Mouse (Mus musculus) CH12.LX (cell line): Measurements from ENCODE around the gene P3h3. TPM values are rescaled to one million over a fixed set of nuclear protein-coding genes. Genes with fewer than 3 reads are reported as not detected.

ENCODE experiments used
- DNase-seq: peaks from one replicate; pipeline ENCODE4 v3.0.0-alpha.2; 2013; ENCODE audit errors: extremely low read depth
- H3K27ac ChIP-seq: 2 replicates; pipeline ENCODE4 v1.5.1; 2012; ENCODE audit warnings: low read depth, mild to moderate bottlenecking, control low read depth, moderate library complexity; ENCODE audit not compliant: insufficient read depth
- H3K27me3 ChIP-seq: replicated peaks from 2 replicates; pipeline ENCODE3; 2012; ENCODE audit warnings: inconsistent platforms
- H3K36me3 ChIP-seq, 2 experiments: replicated peaks in 1 of 2; 2 replicates each; pipeline versions ENCODE3 to v1.6.1; 2012; ENCODE audit warnings: inconsistent platforms in 1 of 2, low read length in 1 of 2, mild to moderate bottlenecking in 1 of 2, mixed read lengths in 1 of 2, moderate library complexity in 1 of 2; ENCODE audit not compliant: control insufficient read depth in 1 of 2, insufficient read depth in 1 of 2
- H3K4me1 ChIP-seq, 2 experiments: 2 replicates each; pipeline ENCODE4 v1.6.1; 2012; ENCODE audit warnings: inconsistent platforms in 1 of 2, moderate library complexity in 1 of 2; ENCODE audit not compliant: insufficient read depth in 2 of 2, control insufficient read depth in 1 of 2
- H3K4me2 ChIP-seq: 2 replicates; pipeline ENCODE4 v1.6.1; 2012; ENCODE audit warnings: low read depth, mild to moderate bottlenecking, control low read depth; ENCODE audit not compliant: poor library complexity, insufficient read depth, severe bottlenecking
- H3K4me3 ChIP-seq, 3 experiments: fragments of 150-350 bp in 1 of 3; sonication (generic) in 1 of 3; replicated peaks in 1 of 3; 2 replicates each; pipeline versions ENCODE3 to v1.5.1; 2011 to 2012; ENCODE audit warnings: low read depth in 2 of 3, low read length in 2 of 3, mild to moderate bottlenecking in 2 of 3, moderate library complexity in 2 of 3, control low read depth in 1 of 3, improper control_type of control experiment in 1 of 3, inconsistent platforms in 1 of 3, mixed read lengths in 1 of 3; ENCODE audit not compliant: poor library complexity in 1 of 3
- H3K79me2 ChIP-seq: replicated peaks from 2 replicates; pipeline ENCODE4 v1.6.1; 2012; ENCODE audit warnings: mild to moderate bottlenecking, moderate library complexity; ENCODE audit not compliant: control insufficient read depth, poor library complexity, insufficient read depth, severe bottlenecking; ENCODE audit errors: extremely low read depth
- H3K9ac ChIP-seq: 2 replicates; pipeline ENCODE4 v1.6.1; 2012; ENCODE audit warnings: low read depth, mild to moderate bottlenecking, control low read depth, moderate library complexity; ENCODE audit not compliant: insufficient read depth
- H3K9me3 ChIP-seq: replicated peaks from 2 replicates; pipeline ENCODE3; 2012; ENCODE audit warnings: low read length, inconsistent platforms, mixed read lengths
- BHLHE40 ChIP-seq: IDR thresholded peaks from 2 replicates; pipeline ENCODE4 v1.6.1; 2011; ENCODE audit warnings: mild to moderate bottlenecking, low read depth, low read length, improper control_type of control experiment
- CHD1 ChIP-seq: IDR thresholded peaks from 2 replicates; pipeline ENCODE4 v1.6.1; 2012; ENCODE audit warnings: low read depth, low read length, improper control_type of control experiment, inconsistent platforms
- E2F4 ChIP-seq: IDR thresholded peaks from 2 replicates; pipeline ENCODE4 v1.6.1; 2011; ENCODE audit warnings: low read depth, low read length, improper control_type of control experiment; ENCODE audit not compliant: insufficient replicate concordance
- ELF1 ChIP-seq: IDR thresholded peaks from 2 replicates; pipeline ENCODE4 v1.6.1; 2014; ENCODE audit warnings: low read depth, mild to moderate bottlenecking, inconsistent platforms, low read length, improper control_type of control experiment
- EP300 ChIP-seq: IDR thresholded peaks from 2 replicates; pipeline ENCODE4 v1.6.1; 2011; ENCODE audit warnings: low read length, improper control_type of control experiment
- HCFC1 ChIP-seq: IDR thresholded peaks from 2 replicates; pipeline ENCODE4 v1.6.1; 2012; ENCODE audit warnings: low read depth, mild to moderate bottlenecking, inconsistent platforms, low read length, improper control_type of control experiment
- IRF4 ChIP-seq: IDR thresholded peaks from 2 replicates; pipeline ENCODE4 v1.6.1; 2014; ENCODE audit warnings: low read depth, mild to moderate bottlenecking, inconsistent platforms, low read length, improper control_type of control experiment
- JUN ChIP-seq: IDR thresholded peaks from 2 replicates; pipeline ENCODE4 v1.6.1; 2011; ENCODE audit warnings: low read depth, mild to moderate bottlenecking, low read length, improper control_type of control experiment, moderate library complexity; ENCODE audit not compliant: insufficient read depth
- KAT2A ChIP-seq: IDR thresholded peaks from 2 replicates; pipeline ENCODE4 v1.6.1; 2012; ENCODE audit warnings: low read length, improper control_type of control experiment, inconsistent platforms; ENCODE audit not compliant: insufficient replicate concordance
- MAX ChIP-seq: IDR thresholded peaks from 2 replicates; pipeline ENCODE4 v1.6.1; 2011; ENCODE audit warnings: low read length, improper control_type of control experiment
- MAZ ChIP-seq: IDR thresholded peaks from 2 replicates; pipeline ENCODE4 v1.6.1; 2012; ENCODE audit warnings: low read depth, mild to moderate bottlenecking, inconsistent platforms, low read length, improper control_type of control experiment, moderate library complexity
- MEF2A ChIP-seq: IDR thresholded peaks from 2 replicates; pipeline ENCODE4 v1.6.1; 2014; ENCODE audit warnings: low read depth, mild to moderate bottlenecking, inconsistent platforms, low read length, improper control_type of control experiment, borderline replicate concordance
- NELFE ChIP-seq: IDR thresholded peaks from 2 replicates; pipeline ENCODE4 v1.6.1; 2011; ENCODE audit warnings: low read depth, low read length, improper control_type of control experiment
- NRF1 ChIP-seq: IDR thresholded peaks from 2 replicates; pipeline ENCODE4 v1.6.1; 2014; ENCODE audit warnings: low read depth, mild to moderate bottlenecking, inconsistent platforms, low read length, improper control_type of control experiment, moderate library complexity
- PAX5 ChIP-seq: IDR thresholded peaks from 2 replicates; pipeline ENCODE4 v1.6.1; 2012; ENCODE audit warnings: low read length, inconsistent platforms, mixed read lengths
- POLR2A ChIP-seq: IDR thresholded peaks from 2 replicates; pipeline ENCODE4 v1.6.1; 2011; ENCODE audit warnings: low read depth, mild to moderate bottlenecking, improper control_type of control experiment, low read length
- POLR2AphosphoS2 ChIP-seq: IDR thresholded peaks from 2 replicates; pipeline ENCODE4 v1.6.1; 2011; ENCODE audit warnings: low read depth, low read length, improper control_type of control experiment
- SIN3A ChIP-seq: IDR thresholded peaks from 2 replicates; pipeline ENCODE4 v1.6.1; 2012; ENCODE audit warnings: low read length, improper control_type of control experiment, inconsistent platforms
- TCF12 ChIP-seq: IDR thresholded peaks from 2 replicates; pipeline ENCODE4 v1.6.1; 2014; ENCODE audit warnings: low read depth, mild to moderate bottlenecking, inconsistent platforms, low read length, improper control_type of control experiment
- UBTF ChIP-seq: IDR thresholded peaks from 2 replicates; pipeline ENCODE4 v1.6.1; 2012; ENCODE audit warnings: low read depth, mild to moderate bottlenecking, inconsistent platforms, low read length, improper control_type of control experiment, moderate library complexity
- ZC3H11A ChIP-seq: IDR thresholded peaks from 2 replicates; pipeline ENCODE4 v1.6.1; 2012; ENCODE audit warnings: low read depth, mild to moderate bottlenecking, inconsistent platforms, low read length, improper control_type of control experiment
- ZNF384 ChIP-seq: IDR thresholded peaks from 2 replicates; pipeline ENCODE4 v1.6.1; 2012; ENCODE audit warnings: low read depth, low read length, improper control_type of control experiment, inconsistent platforms
- dilution Hi-C: fragments of 300-500 bp; cut with MboI; formaldehyde crosslinking; loops from 2 replicates; pipeline ENCODE4 v1.14.3; 2020; ENCODE audit warnings: low sequenced_read_pairs; ENCODE audit not compliant: extremely low pct_unique_long_range_greater_than_20kb, extremely low pct_ligation_motif_present
- in situ Hi-C: fragments of 300-500 bp; cut with MboI; formaldehyde crosslinking; loops from 3 replicates; pipeline ENCODE4 v1.14.3; 2019; ENCODE audit warnings: low sequenced_read_pairs, low pct_ligation_motif_present, low pct_unique_long_range_greater_than_20kb, mixed read lengths
- polyA plus RNA-seq: library from polyadenylated mRNA; unstranded; fragments of >175 nt; gene quantifications from 2 replicates; pipeline ENCODE4 v1.2.1, GENCODE M21; 2012; ENCODE audit warnings: low read depth; ENCODE audit not compliant: insufficient read length
- total RNA-seq, 2 experiments: library from RNA; depleted of rRNA; stranded (reverse); fragments of 300-350 nt in 1 of 2; fragments of >200 nt in 1 of 2; gene quantifications; 2 replicates each; pipeline ENCODE4 v1.2.3; 2012 to 2014

Gene P3h3
- total and polyA plus RNA-seq, 3 experiments = 0.31 to 0.34 TPM; not detected in 1

GRCm38 (mm10) chr6:124808358-124809012 lies 49.1 kb downstream of the P3h3 start, which contains the start of gene Spsb2:
Gene Spsb2, plus strand, starts transcription at chr6:124808661.
- H3K4me2 ChIP-seq = peak within 1 kb of the TSS; percentile 26
- H3K27me3 ChIP-seq = no peaks in the 10 kb centered on the region
- dilution Hi-C loops (no loop called here), in situ Hi-C loops (no loop called here)
- peak within 1 kb of the TSS in 2 of 3 experiments; percentile 30 to 66 for H3K4me3 ChIP-seq
- DNase-seq = no peak
- H3K9ac ChIP-seq = peak within 1 kb of the TSS; percentile 62
- TF ChIP-seq TCF12 = 0 out of 2 replicates have a peak, but pooled peaks have one; percentile 11
- peak; percentile 48 for TF ChIP-seq ELF1
- TF ChIP-seq IRF4 = no peak
- no peak for TF ChIP-seq UBTF
- peak within 1 kb of the TSS; percentile 47 for H3K27ac ChIP-seq
- H3K4me1 ChIP-seq = peaks cover 0 to 46% of the 10 kb centered on the region in 2 experiments; a peak in 2 of 4 replicates
- peaks cover 23 to 52% of the 10 kb centered on the region in 2 experiments for H3K36me3 ChIP-seq
- peaks cover 2% of the 10 kb centered on the region for H3K9me3 ChIP-seq
- peaks cover 19% of the 10 kb centered on the region for H3K79me2 ChIP-seq

- TF ChIP-seq NELFE = no peak
- no peak for TF ChIP-seq JUN
- TF ChIP-seq MEF2A = no peak
- TF ChIP-seq KAT2A = no peak
- TF ChIP-seq CHD1 = no peak
- TF ChIP-seq MAZ = no peak
- TF ChIP-seq EP300 = no peak
- no peak for TF ChIP-seq ZC3H11A
- TF ChIP-seq PAX5 = no peak
- TF ChIP-seq HCFC1 = no peak
- no peak for TF ChIP-seq NRF1
- no peak for TF ChIP-seq ZNF384
- no peak for TF ChIP-seq POLR2A
- no peak for TF ChIP-seq E2F4
- TF ChIP-seq POLR2AphosphoS2 = no peak
- no peak for TF ChIP-seq BHLHE40
- TF ChIP-seq MAX = no peak
- TF ChIP-seq SIN3A = no peak
- Histone ChIP-seq H3K27me3 (no peaks in the 10 kb centered on the region), H3K9ac (no peak overlapping the region), H3K79me2 (peaks cover 14% of the 10 kb centered on the region), H3K4me3 (no peak overlapping the region), H3K27ac (no peak overlapping the region), H3K9me3 (peaks cover 4% of the 10 kb centered on the region), H3K36me3 (peaks cover 23 to 52% of the 10 kb centered on the region in 2 experiments), H3K4me2 (peak overlapping the region; percentile 17; the same call in 1 of the 2 replicates), H3K4me1 (peaks cover 0 to 46% of the 10 kb centered on the region in 2 experiments; a peak in 2 of 4 replicates)
- in situ Hi-C loops = no loop called here
- dilution Hi-C loops = no loop called here
- no peak for DNase-seq
These were observed 49.6 kb downstream of the P3h3 start for GRCm38 (mm10) chr6:124807986-124808357.
